Mouse (Mus musculus): ENCODE data around the gene Emg1. TPM values are rescaled to one million over a fixed set of nuclear protein-coding genes. Genes with fewer than 3 reads are reported as not detected.

The Emg1 gene
- polyA plus RNA-seq, 1 experiment: 118 TPM

GRCm38 (mm10) chr6:124742839-124743514, 31.0 kb upstream of the Emg1 start:
- H3K9ac ChIP-seq (ENCODE audit: low read depth, poor library complexity, severe bottlenecking): no peak overlapping the region
- no peak overlapping the region for H3K27ac ChIP-seq (ENCODE audit: insufficient read depth, low read length)
- no peaks in the 10 kb centered on the region for H3K9me3 ChIP-seq (replicated peaks; ENCODE audit: control insufficient read depth, insufficient read depth, low read length, poor library complexity, severe bottlenecking)
- H3K36me3 ChIP-seq (ENCODE audit: control insufficient read depth, insufficient read depth, low read length, poor library complexity, severe bottlenecking): no peaks in the 10 kb centered on the region
- no peaks in the 10 kb centered on the region for H3K27me3 ChIP-seq (ENCODE audit: control insufficient read depth, insufficient read depth, low read length, poor library complexity, severe bottlenecking)
- H3K4me3 ChIP-seq (ENCODE audit: low read depth, low read length): no peak overlapping the region
- H3K4me1 ChIP-seq (ENCODE audit: control insufficient read depth, insufficient read depth, low read length): peaks cover 2% of the 10 kb centered on the region
- no peak for TF ChIP-seq POLR2A (IDR thresholded peaks at IDR 0.05; ENCODE audit: insufficient read depth, low read length)
- no peak for TF ChIP-seq EP300 (IDR thresholded peaks at IDR 0.05; ENCODE audit: insufficient read depth, low read depth, low read length)
- TF ChIP-seq CTCF (IDR thresholded peaks at IDR 0.05; ENCODE audit: low read depth, low read length): no peak

GRCm38 (mm10) chr6:124741842-124742241, 29.9 kb upstream of the Emg1 start:
- no peak for TF ChIP-seq POLR2A (IDR thresholded peaks at IDR 0.05; ENCODE audit: insufficient read depth, low read length)
- no peak for TF ChIP-seq EP300 (IDR thresholded peaks at IDR 0.05; ENCODE audit: insufficient read depth, low read depth, low read length)
- TF ChIP-seq CTCF (IDR thresholded peaks at IDR 0.05; ENCODE audit: low read depth, low read length): no peak
- no peaks in the 10 kb centered on the region for H3K9me3 ChIP-seq (replicated peaks; ENCODE audit: control insufficient read depth, insufficient read depth, low read length, poor library complexity, severe bottlenecking)
- peaks cover 2% of the 10 kb centered on the region for H3K4me1 ChIP-seq (ENCODE audit: control insufficient read depth, insufficient read depth, low read length)
- H3K27me3 ChIP-seq (ENCODE audit: control insufficient read depth, insufficient read depth, low read length, poor library complexity, severe bottlenecking): no peaks in the 10 kb centered on the region
- H3K9ac ChIP-seq (ENCODE audit: low read depth, poor library complexity, severe bottlenecking): peak overlapping the region; percentile 70
- peak overlapping the region; percentile 31; the same call in 1 of the 2 replicates for H3K27ac ChIP-seq (ENCODE audit: insufficient read depth, low read length)
- H3K36me3 ChIP-seq (ENCODE audit: control insufficient read depth, insufficient read depth, low read length, poor library complexity, severe bottlenecking): no peaks in the 10 kb centered on the region
- H3K4me3 ChIP-seq (ENCODE audit: low read depth, low read length): peak overlapping the region; percentile 51

DNA sequence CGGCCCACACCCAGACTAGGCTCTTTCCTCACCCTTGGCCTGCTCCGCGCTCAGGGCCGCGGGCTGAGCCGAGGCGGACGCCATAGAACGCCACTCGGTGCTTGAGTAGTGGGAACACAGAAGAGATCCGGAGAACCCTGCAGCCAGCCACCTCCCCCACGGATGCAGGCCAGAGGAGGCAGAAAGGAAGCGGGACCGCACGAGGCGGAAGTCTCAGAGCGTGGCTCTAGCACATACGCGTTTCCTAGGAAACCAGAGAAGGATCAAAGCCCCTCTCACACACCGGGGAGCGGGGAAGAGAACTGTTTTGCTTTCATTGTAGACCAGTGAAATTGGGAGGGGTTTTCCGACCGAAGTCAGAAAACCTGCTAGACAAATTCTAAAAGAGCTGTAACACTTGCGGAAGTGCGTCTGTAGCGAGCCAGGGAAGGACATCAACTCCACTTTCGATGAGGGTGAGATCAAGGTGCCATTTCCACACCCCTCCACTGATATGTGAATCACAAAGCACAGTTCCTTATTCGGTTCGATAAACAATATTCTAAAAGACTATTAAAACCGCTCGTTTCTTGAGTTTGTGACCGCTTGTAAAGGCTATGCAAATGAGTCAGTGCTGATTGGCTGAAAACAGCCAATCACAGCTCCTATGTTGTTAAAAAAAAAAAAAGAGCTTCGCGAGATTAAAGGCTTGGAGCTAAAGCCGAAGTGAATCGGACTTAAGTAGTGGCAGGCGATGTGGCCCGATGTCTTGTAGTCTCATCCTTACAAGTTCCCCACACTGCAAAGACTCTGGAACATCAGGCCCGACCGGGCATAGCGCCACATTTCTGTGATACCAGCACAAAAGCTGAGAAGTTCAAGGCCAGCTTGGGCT, 29.1 kb upstream of the Emg1 start, which contains the start of gene Grcc10:
Grcc10 (minus strand) TSS at position 487 of the 874 bp plus-strand sequence.
- Histone ChIP-seq H3K4me1 (ENCODE audit: control insufficient read depth, insufficient read depth, low read length) (peaks cover 2% of the 10 kb centered on the region), H3K27ac (ENCODE audit: insufficient read depth, low read length) (peak within 1 kb of the TSS; percentile 71), H3K27me3 (ENCODE audit: control insufficient read depth, insufficient read depth, low read length, poor library complexity, severe bottlenecking) (no peaks in the 10 kb centered on the region), H3K36me3 (ENCODE audit: control insufficient read depth, insufficient read depth, low read length, poor library complexity, severe bottlenecking) (no peaks in the 10 kb centered on the region), H3K9ac (ENCODE audit: low read depth, poor library complexity, severe bottlenecking) (peak within 1 kb of the TSS; percentile 70), H3K4me3 (ENCODE audit: low read depth, low read length) (peak within 1 kb of the TSS; percentile 78), H3K9me3 (replicated peaks; ENCODE audit: control insufficient read depth, insufficient read depth, low read length, poor library complexity, severe bottlenecking) (no peaks in the 10 kb centered on the region)
- TF ChIP-seq CTCF (IDR thresholded peaks at IDR 0.05; ENCODE audit: low read depth, low read length) (no peak), POLR2A (IDR thresholded peaks at IDR 0.05; ENCODE audit: insufficient read depth, low read length) (peak; percentile 99), EP300 (IDR thresholded peaks at IDR 0.05; ENCODE audit: insufficient read depth, low read depth, low read length) (0 out of 2 replicates have a peak, but pooled peaks have one; percentile 4)

- peaks cover 2% of the 10 kb centered on the region for H3K4me1 ChIP-seq (ENCODE audit: control insufficient read depth, insufficient read depth, low read length)
- H3K9ac ChIP-seq (ENCODE audit: low read depth, poor library complexity, severe bottlenecking): peak overlapping the region; percentile 70
- no peaks in the 10 kb centered on the region for H3K27me3 ChIP-seq (ENCODE audit: control insufficient read depth, insufficient read depth, low read length, poor library complexity, severe bottlenecking)
- H3K36me3 ChIP-seq (ENCODE audit: control insufficient read depth, insufficient read depth, low read length, poor library complexity, severe bottlenecking): no peaks in the 10 kb centered on the region
- H3K9me3 ChIP-seq (replicated peaks; ENCODE audit: control insufficient read depth, insufficient read depth, low read length, poor library complexity, severe bottlenecking): no peaks in the 10 kb centered on the region
- TF ChIP-seq CTCF (IDR thresholded peaks at IDR 0.05; ENCODE audit: low read depth, low read length): peak; percentile 30
- no peak for TF ChIP-seq EP300 (IDR thresholded peaks at IDR 0.05; ENCODE audit: insufficient read depth, low read depth, low read length)
- no peak for TF ChIP-seq POLR2A (IDR thresholded peaks at IDR 0.05; ENCODE audit: insufficient read depth, low read length)
- H3K27ac ChIP-seq (ENCODE audit: insufficient read depth, low read length): peak overlapping the region; percentile 71
- H3K4me3 ChIP-seq (ENCODE audit: low read depth, low read length): peak overlapping the region; percentile 78
These were observed 28.4 kb upstream of the Emg1 start for GRCm38 (mm10) chr6:124740211-124740887.

GRCm38 (mm10) chr6:124739231-124739796, 27.3 kb upstream of the Emg1 start:
- Histone ChIP-seq H3K9ac (ENCODE audit: low read depth, poor library complexity, severe bottlenecking) (peak overlapping the region; percentile 2; the same call in 1 of the 2 replicates), H3K9me3 (replicated peaks; ENCODE audit: control insufficient read depth, insufficient read depth, low read length, poor library complexity, severe bottlenecking) (no peaks in the 10 kb centered on the region), H3K4me1 (ENCODE audit: control insufficient read depth, insufficient read depth, low read length) (peaks cover 2% of the 10 kb centered on the region), H3K4me3 (ENCODE audit: low read depth, low read length) (no peak overlapping the region), H3K27me3 (ENCODE audit: control insufficient read depth, insufficient read depth, low read length, poor library complexity, severe bottlenecking) (no peaks in the 10 kb centered on the region), H3K36me3 (ENCODE audit: control insufficient read depth, insufficient read depth, low read length, poor library complexity, severe bottlenecking) (no peaks in the 10 kb centered on the region), H3K27ac (ENCODE audit: insufficient read depth, low read length) (peak overlapping the region; percentile 6; the same call in 1 of the 2 replicates)
- TF ChIP-seq CTCF (IDR thresholded peaks at IDR 0.05; ENCODE audit: low read depth, low read length) (no peak), EP300 (IDR thresholded peaks at IDR 0.05; ENCODE audit: insufficient read depth, low read depth, low read length) (no peak), POLR2A (IDR thresholded peaks at IDR 0.05; ENCODE audit: insufficient read depth, low read length) (no peak)

Measured in ES-Bruce4 (cell line).